Mouse (Mus musculus): ENCODE data around the gene Fat3.

The Fat3 gene

GRCm38 (mm10) chr9:15886756-15887155, 614.3 kb downstream of the Fat3 start:
- no peak for DNase-seq (ENCODE audit: low spot score in 2 of 2)

DNA sequence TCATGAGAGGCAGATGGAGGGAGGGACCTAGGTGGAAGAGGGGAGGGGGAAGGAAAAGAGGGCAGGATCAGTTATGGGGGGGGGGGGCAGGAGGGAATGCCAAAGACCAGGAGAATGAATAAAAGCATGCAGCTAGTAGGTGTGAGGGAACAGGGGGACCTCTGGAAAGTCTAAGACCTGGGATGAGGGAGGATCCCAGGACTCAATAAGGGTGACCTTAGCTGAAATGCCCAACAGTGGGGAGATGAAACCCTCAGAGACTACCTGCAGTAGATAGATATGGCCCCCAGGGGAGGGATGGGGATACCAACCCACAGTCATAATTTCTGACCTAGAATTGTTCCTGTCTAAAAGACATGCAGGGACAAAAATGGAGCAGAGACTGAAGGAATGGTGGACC, 620.3 kb downstream of the Fat3 start:
- DNase-seq (ENCODE audit: low spot score in 2 of 2): no peak

DNA sequence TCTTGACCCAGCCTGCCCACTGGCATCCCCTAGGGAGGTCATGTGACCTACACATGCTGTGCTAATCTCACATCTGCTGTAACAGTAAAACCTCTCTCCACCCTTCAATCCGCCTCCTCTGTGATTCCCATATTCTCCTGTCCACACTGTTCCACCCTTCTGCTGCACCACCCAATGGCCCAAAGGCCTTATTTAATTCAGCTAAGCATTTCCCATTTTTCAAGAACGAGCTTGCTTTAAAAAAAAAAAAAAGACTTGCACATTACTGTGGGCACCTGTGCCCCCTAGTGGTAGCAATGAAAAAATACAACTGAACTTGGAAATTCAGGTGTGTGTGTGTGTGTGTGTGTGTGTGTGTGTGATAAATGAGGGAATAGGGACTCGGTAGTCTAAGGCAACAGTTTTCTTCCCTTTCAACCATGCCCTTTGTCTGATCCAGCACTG, 620.9 kb downstream of the Fat3 start:
- DNase-seq (ENCODE audit: low spot score in 2 of 2): peak in 1 of 2 experiments; percentile 40

DNA sequence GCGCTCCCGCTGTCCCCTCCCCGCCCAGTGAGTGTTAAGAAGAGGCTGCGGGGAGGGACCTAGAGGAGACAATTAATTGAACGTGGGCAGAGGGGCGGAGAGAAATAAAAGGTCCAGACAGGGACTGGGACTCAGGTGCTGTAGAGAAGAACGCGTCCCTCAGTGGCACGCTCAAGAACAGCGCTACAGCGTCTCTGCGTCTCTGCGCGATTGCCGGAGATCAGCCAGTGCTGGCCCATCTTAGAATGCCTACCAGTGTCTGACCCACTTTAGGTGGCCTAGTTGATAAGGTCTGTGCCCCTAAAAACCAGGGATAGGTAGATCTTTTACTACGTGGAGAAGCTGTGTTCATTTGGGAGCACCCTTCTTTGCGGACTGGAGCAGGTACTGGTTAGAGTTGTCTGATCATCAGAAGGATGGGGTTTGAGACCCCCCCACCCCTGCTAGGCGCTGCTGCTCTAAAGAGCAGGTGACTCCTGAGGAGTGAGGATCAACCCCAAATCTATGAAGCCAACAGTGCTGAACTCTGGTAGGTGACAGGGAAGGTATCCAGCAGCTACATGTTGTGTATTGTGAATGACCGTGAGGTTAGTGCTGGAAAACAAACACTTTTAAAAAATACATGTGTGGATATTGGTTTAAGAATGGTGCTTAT, 626.5 kb downstream of the Fat3 start, which contains the start of gene Mtnr1b:
Mtnr1b (minus strand) TSS at position 51 of the 655 bp plus-strand sequence.
- no peak for DNase-seq (ENCODE audit: low spot score in 2 of 2)

DNA sequence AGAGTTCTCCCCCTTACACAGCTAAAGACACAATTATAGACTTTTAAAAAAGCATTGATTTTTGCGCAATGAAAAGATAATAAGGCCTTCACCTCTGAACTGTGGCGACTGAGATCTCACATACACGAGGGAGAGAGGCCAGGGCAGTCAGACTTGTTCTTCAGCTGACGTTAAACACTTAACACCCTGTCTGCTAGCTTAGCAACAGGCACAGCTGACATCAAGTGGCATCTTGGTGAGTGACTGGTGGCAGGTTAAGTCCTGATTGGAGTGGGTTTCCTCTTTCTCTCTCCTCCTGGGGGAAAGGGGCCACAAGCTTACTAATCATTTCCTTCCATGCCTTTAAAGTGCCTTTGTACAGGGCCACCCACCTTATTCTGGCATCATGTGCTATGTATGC, 631.1 kb downstream of the Fat3 start:
- DNase-seq (ENCODE audit: low spot score in 2 of 2): no peak

- DNase-seq (ENCODE audit: low spot score in 2 of 2): no peak
Measured at GRCm38 (mm10) chr9:15869456-15869855, 631.6 kb downstream of the Fat3 start.

DNA sequence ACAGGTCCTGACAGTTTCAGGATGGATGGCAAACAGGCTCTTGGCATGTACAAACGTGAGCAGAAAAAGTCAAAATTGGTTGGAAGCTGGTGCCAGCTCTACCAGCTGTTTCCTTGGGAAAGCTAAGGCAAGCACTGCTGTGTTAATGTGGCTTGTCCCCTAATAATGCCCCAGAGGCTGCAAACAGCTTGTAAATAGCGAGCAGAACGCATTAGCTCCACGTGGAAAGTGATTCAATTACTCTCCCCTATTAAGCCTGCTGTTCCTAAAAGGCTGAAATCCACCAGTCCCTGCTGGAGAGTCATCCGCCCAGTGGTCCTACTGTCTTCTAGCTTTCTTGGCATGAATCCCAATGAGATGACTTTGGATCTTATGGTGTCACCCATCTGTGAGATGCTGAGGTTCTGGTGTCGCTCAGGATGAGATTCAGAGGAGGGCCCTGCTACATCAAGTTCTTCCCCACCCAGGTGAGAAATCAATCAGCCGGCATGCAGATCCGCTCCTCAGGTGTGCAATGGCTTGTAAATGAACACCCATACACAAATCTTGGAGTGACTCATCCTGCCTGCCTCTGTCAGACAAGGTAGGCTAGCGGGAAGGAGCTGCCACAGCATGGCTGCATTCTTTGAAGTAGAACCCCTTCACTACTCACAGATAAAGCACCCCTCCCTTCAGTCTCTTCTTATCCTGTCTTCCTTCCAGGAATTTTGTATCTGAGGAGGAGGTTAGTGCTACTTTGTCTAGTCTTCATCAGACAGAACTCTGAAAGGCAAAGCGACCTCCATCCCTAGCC, 634.6 kb downstream of the Fat3 start:
- DNase-seq (ENCODE audit: low spot score in 2 of 2): no peak

DNA sequence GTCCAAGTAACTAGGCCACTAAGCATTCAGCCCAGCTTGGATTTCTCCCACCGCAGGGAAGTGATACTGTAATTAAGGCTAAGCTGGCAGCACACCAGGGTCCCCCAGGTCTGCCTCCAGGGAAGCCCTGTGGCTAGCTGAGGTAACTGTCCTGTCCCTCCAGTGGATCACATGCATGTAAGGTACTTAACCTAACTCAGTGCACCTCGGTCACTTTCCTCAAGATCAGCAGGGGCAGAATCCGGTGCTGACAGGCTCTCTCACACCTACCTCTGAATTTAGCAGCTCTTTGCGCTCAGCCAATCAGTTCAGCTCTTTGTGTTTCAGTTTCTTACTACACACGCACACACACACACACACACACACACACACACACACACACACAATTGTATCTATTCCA, 639.7 kb downstream of the Fat3 start:
- no peak for DNase-seq (ENCODE audit: low spot score in 2 of 2)

All from thymus, postnatal 10 days (tissue).